Mouse (Mus musculus): Measurements from ENCODE around the gene Rps26. TPM values are rescaled to one million over a fixed set of nuclear protein-coding genes. Genes with fewer than 3 reads are reported as not detected.

Rps26 gene
- polyA plus RNA-seq, 1 experiment from 2014 or later: 358 TPM

DNA sequence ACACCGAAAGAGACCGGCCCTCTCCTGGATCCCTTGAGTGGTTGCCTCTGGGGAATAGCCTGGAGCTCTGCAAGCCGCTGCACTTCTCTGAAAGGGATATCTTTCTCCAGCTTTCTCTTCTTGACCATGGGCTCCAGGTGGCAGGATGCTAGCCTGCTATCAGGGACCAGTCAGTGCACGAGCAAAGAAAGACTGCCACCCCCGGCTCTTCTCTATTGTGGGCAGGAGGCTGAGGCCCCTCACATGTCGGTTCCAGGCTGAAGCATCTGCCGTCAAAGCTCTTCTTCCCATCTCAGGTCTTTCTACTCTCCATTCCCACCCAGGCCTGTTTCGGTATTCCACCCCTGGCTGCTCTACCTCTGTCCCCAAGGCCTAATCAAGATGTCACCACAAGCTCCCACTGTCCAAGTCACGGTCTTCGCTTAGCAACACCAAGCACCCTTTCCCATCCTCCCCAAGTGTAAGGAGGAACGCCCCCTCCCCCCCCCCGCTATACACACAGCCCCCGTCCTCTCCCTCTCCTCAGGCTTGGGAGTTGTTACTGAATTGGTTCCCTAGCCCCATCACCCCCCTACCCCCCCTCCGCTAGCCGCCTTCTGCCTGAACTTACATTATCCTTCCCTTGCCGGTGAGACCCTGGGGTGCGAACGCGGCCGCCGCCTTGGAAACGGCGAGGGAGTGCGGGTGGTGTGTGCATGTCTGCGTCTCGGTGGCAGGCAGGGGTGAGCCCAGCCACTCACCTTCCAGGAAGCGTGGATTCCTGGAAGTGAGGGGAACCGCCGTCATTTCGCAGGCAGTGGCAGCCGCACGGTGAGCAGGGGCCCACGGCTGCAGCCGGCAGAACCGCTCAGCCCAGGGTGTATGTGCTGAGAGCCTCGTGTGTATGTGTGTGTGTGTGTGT, 18.8 kb upstream of the Rps26 start, which contains the start of gene Ikzf4:
Ikzf4 (minus strand) TSS at position 881 of the 901 bp plus-strand sequence.
- no peaks in the 10 kb centered on the region for H3K27me3 ChIP-seq (replicated peaks; ENCODE audit: control insufficient read depth, insufficient read depth, low read length)
- peak within 1 kb of the TSS; percentile 79 for H3K27ac ChIP-seq (ENCODE audit: low read length)
- H3K9ac ChIP-seq (replicated peaks; ENCODE audit: low read depth, low read length): peak within 1 kb of the TSS; percentile 63
- peaks cover 5% of the 10 kb centered on the region; the same call in 1 of the 2 replicates for H3K36me3 ChIP-seq (ENCODE audit: control insufficient read depth, insufficient read depth)
- 2% methylated on average over 35 of the region's 36 CpGs for WGBS
- peak; percentile 80 for ATAC-seq
- H3K4me3 ChIP-seq (replicated peaks; ENCODE audit: low read length): peak within 1 kb of the TSS; percentile 49
- no peaks in the 10 kb centered on the region for H3K9me3 ChIP-seq (ENCODE audit: control insufficient read depth, low read length)
- peaks cover 18% of the 10 kb centered on the region for H3K4me1 ChIP-seq (replicated peaks; ENCODE audit: control insufficient read depth, insufficient read depth, low read length)
- H3K4me2 ChIP-seq (ENCODE audit: low read length): peak within 1 kb of the TSS; percentile 50

GRCm38 (mm10) chr10:128642749-128643148, 16.2 kb upstream of the Rps26 start:
- WGBS: 86% methylated on average over 6 of the region's 6 CpGs

DNA sequence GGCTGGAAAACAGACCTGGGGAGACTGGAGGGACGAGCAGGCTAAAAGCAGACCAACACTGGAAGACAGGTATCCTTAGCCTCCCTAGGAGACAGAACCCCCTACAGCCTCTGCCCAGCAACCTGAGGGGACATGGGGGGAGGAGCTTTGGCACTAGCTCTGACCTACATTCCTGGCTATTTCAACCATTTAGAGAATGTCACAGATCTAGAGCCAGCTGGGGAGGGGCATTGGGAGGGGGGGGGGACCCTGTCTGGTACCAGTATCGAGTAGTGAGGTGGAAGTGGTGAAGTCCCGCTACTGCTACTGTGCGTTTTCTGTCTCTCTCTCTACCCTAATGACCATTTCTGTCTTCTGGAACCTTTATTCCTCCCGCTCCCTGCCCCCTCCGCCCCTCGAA, 15.3 kb upstream of the Rps26 start:
- Histone ChIP-seq H3K4me2 (ENCODE audit: low read length) (no peak overlapping the region), H3K4me1 (replicated peaks; ENCODE audit: control insufficient read depth, insufficient read depth, low read length) (peaks cover 15% of the 10 kb centered on the region), H3K4me3 (replicated peaks; ENCODE audit: low read length) (no peak overlapping the region), H3K9me3 (ENCODE audit: control insufficient read depth, low read length) (no peaks in the 10 kb centered on the region), H3K36me3 (ENCODE audit: control insufficient read depth, insufficient read depth) (peaks cover 5% of the 10 kb centered on the region; the same call in 1 of the 2 replicates), H3K27me3 (replicated peaks; ENCODE audit: control insufficient read depth, insufficient read depth, low read length) (no peaks in the 10 kb centered on the region), H3K27ac (ENCODE audit: low read length) (no peak overlapping the region), H3K9ac (replicated peaks; ENCODE audit: low read depth, low read length) (no peak overlapping the region)
- 85% methylated on average over 7 of the region's 7 CpGs for WGBS
- no peak for ATAC-seq

More at GRCm38 (mm10) chr10:128642749-128643148, 16.2 kb upstream of the Rps26 start:
- no peaks in the 10 kb centered on the region for H3K27me3 ChIP-seq (replicated peaks; ENCODE audit: control insufficient read depth, insufficient read depth, low read length)
- ATAC-seq: no peak
- H3K4me1 ChIP-seq (replicated peaks; ENCODE audit: control insufficient read depth, insufficient read depth, low read length): peaks cover 18% of the 10 kb centered on the region
- no peak overlapping the region for H3K27ac ChIP-seq (ENCODE audit: low read length)
- H3K36me3 ChIP-seq (ENCODE audit: control insufficient read depth, insufficient read depth): peaks cover 5% of the 10 kb centered on the region; the same call in 1 of the 2 replicates
- no peak overlapping the region for H3K9ac ChIP-seq (replicated peaks; ENCODE audit: low read depth, low read length)
- no peaks in the 10 kb centered on the region for H3K9me3 ChIP-seq (ENCODE audit: control insufficient read depth, low read length)
- H3K4me2 ChIP-seq (ENCODE audit: low read length): no peak overlapping the region
- no peak overlapping the region for H3K4me3 ChIP-seq (replicated peaks; ENCODE audit: low read length)

- no peak for ATAC-seq
- H3K4me2 ChIP-seq (ENCODE audit: low read length): no peak overlapping the region
- H3K9ac ChIP-seq (replicated peaks; ENCODE audit: low read depth, low read length): no peak overlapping the region
- WGBS: 93% methylated on average over 15 of the region's 15 CpGs
- peaks cover 9% of the 10 kb centered on the region for H3K4me1 ChIP-seq (replicated peaks; ENCODE audit: control insufficient read depth, insufficient read depth, low read length)
- H3K27me3 ChIP-seq (replicated peaks; ENCODE audit: control insufficient read depth, insufficient read depth, low read length): no peaks in the 10 kb centered on the region
- no peaks in the 10 kb centered on the region for H3K9me3 ChIP-seq (ENCODE audit: control insufficient read depth, low read length)
- H3K4me3 ChIP-seq (replicated peaks; ENCODE audit: low read length): no peak overlapping the region
- peaks cover 10% of the 10 kb centered on the region; the same call in 1 of the 2 replicates for H3K36me3 ChIP-seq (ENCODE audit: control insufficient read depth, insufficient read depth)
- no peak overlapping the region for H3K27ac ChIP-seq (ENCODE audit: low read length)
These were observed 14.3 kb upstream of the Rps26 start for GRCm38 (mm10) chr10:128640891-128641290.

DNA sequence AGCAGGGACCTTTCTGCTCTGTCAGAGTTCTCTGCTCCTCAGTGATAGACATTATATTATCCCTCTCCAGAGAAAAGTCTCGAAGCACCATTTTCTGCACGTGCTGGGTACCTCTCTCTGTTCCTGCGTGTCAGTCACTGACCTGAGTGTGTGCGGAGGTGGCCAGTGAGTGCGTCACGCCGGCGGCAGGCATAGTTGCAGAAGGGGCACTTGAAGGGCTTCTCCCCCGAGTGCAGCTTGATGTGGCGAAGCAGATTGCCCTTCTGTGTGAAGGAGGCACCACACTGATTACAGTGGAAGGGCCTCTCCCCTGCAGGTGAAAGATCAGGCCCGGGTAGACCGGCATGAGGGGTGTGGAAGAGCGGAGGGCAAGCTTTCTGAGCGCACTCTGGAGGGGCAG, 13.5 kb upstream of the Rps26 start:
- H3K4me2 ChIP-seq (ENCODE audit: low read length): no peak overlapping the region
- peaks cover 10% of the 10 kb centered on the region; the same call in 1 of the 2 replicates for H3K36me3 ChIP-seq (ENCODE audit: control insufficient read depth, insufficient read depth)
- H3K4me1 ChIP-seq (replicated peaks; ENCODE audit: control insufficient read depth, insufficient read depth, low read length): peaks cover 9% of the 10 kb centered on the region
- H3K27me3 ChIP-seq (replicated peaks; ENCODE audit: control insufficient read depth, insufficient read depth, low read length): no peaks in the 10 kb centered on the region
- no peak overlapping the region for H3K4me3 ChIP-seq (replicated peaks; ENCODE audit: low read length)
- H3K9me3 ChIP-seq (ENCODE audit: control insufficient read depth, low read length): no peaks in the 10 kb centered on the region
- 93% methylated on average over 14 of the region's 14 CpGs for WGBS
- ATAC-seq: no peak
- H3K9ac ChIP-seq (replicated peaks; ENCODE audit: low read depth, low read length): no peak overlapping the region
- no peak overlapping the region for H3K27ac ChIP-seq (ENCODE audit: low read length)

- Histone ChIP-seq H3K36me3 (ENCODE audit: control insufficient read depth, insufficient read depth) (peaks cover 21% of the 10 kb centered on the region), H3K9ac (replicated peaks; ENCODE audit: low read depth, low read length) (no peak overlapping the region), H3K27ac (ENCODE audit: low read length) (no peak overlapping the region), H3K27me3 (replicated peaks; ENCODE audit: control insufficient read depth, insufficient read depth, low read length) (no peaks in the 10 kb centered on the region), H3K4me3 (replicated peaks; ENCODE audit: low read length) (no peak overlapping the region), H3K4me1 (replicated peaks; ENCODE audit: control insufficient read depth, insufficient read depth, low read length) (no peaks in the 10 kb centered on the region), H3K4me2 (ENCODE audit: low read length) (no peak overlapping the region), H3K9me3 (ENCODE audit: control insufficient read depth, low read length) (no peaks in the 10 kb centered on the region)
- no peak for ATAC-seq
- 13% methylated on average over 11 of the region's 11 CpGs for WGBS
These were observed 10.5 kb upstream of the Rps26 start for GRCm38 (mm10) chr10:128637011-128637410.

GRCm38 (mm10) chr10:128636561-128636960, 10.0 kb upstream of the Rps26 start:
- Histone ChIP-seq H3K36me3 (ENCODE audit: control insufficient read depth, insufficient read depth) (peaks cover 21% of the 10 kb centered on the region), H3K9ac (replicated peaks; ENCODE audit: low read depth, low read length) (no peak overlapping the region), H3K27ac (ENCODE audit: low read length) (no peak overlapping the region), H3K4me3 (replicated peaks; ENCODE audit: low read length) (no peak overlapping the region), H3K27me3 (replicated peaks; ENCODE audit: control insufficient read depth, insufficient read depth, low read length) (no peaks in the 10 kb centered on the region), H3K9me3 (ENCODE audit: control insufficient read depth, low read length) (no peaks in the 10 kb centered on the region), H3K4me2 (ENCODE audit: low read length) (no peak overlapping the region), H3K4me1 (replicated peaks; ENCODE audit: control insufficient read depth, insufficient read depth, low read length) (no peaks in the 10 kb centered on the region)
- ATAC-seq: no peak
- 48% methylated on average over 6 of the region's 6 CpGs for WGBS

GRCm38 (mm10) chr10:128635697-128636096, 9.2 kb upstream of the Rps26 start:
- 94% methylated on average over 13 of the region's 13 CpGs for WGBS
- H3K9me3 ChIP-seq (ENCODE audit: control insufficient read depth, low read length): no peaks in the 10 kb centered on the region
- H3K4me1 ChIP-seq (replicated peaks; ENCODE audit: control insufficient read depth, insufficient read depth, low read length): no peaks in the 10 kb centered on the region
- no peaks in the 10 kb centered on the region for H3K27me3 ChIP-seq (replicated peaks; ENCODE audit: control insufficient read depth, insufficient read depth, low read length)
- H3K9ac ChIP-seq (replicated peaks; ENCODE audit: low read depth, low read length): no peak overlapping the region
- no peak for ATAC-seq
- H3K4me3 ChIP-seq (replicated peaks; ENCODE audit: low read length): no peak overlapping the region
- peaks cover 19% of the 10 kb centered on the region for H3K36me3 ChIP-seq (ENCODE audit: control insufficient read depth, insufficient read depth)
- H3K27ac ChIP-seq (ENCODE audit: low read length): no peak overlapping the region
- H3K4me2 ChIP-seq (ENCODE audit: low read length): no peak overlapping the region

GRCm38 (mm10) chr10:128631571-128631970, 5.0 kb upstream of the Rps26 start:
- WGBS: 20% methylated on average over 6 of the region's 6 CpGs
- no peak overlapping the region for H3K4me2 ChIP-seq (ENCODE audit: low read length)
- H3K27me3 ChIP-seq (replicated peaks; ENCODE audit: control insufficient read depth, insufficient read depth, low read length): no peaks in the 10 kb centered on the region
- no peaks in the 10 kb centered on the region for H3K4me1 ChIP-seq (replicated peaks; ENCODE audit: control insufficient read depth, insufficient read depth, low read length)
- H3K27ac ChIP-seq (ENCODE audit: low read length): no peak overlapping the region
- no peak for ATAC-seq
- no peak overlapping the region for H3K4me3 ChIP-seq (replicated peaks; ENCODE audit: low read length)
- no peak overlapping the region for H3K9ac ChIP-seq (replicated peaks; ENCODE audit: low read depth, low read length)
- no peaks in the 10 kb centered on the region for H3K9me3 ChIP-seq (ENCODE audit: control insufficient read depth, low read length)
- H3K36me3 ChIP-seq (ENCODE audit: control insufficient read depth, insufficient read depth): peaks cover 18% of the 10 kb centered on the region

Measured in forebrain, embryonic 16.5 days (tissue).